Mouse (Mus musculus): ENCODE measurements at regions not wholly inside any gene's neighbourhood (a gene's known extent, or its start where the extent isn't known, plus 50 kb on each side); places are given as distances from the start of the nearest gene placed in this dataset.

DNA sequence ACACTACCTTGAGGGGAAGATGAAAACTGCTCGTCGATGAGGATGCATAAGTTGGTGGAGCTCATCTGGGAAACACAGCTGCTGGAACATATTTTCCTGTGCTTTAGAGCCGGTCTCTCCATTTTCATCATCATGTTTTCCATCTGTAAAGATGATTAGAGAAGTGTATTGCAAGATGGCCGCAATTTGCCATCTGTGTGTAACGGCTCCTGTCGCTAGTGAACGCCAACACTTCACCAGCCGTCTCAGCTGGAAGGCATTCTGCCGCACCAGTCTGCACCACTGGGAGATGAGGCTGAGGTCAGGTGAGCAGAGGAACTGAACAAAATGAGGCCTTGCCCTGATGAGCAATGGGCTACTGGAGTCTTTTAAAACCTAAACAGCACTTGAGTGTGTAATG lies 57.4 kb downstream of the Gm21962 start:
- DNase-seq (ENCODE audit: low read depth, low spot score) = no peak

DNA sequence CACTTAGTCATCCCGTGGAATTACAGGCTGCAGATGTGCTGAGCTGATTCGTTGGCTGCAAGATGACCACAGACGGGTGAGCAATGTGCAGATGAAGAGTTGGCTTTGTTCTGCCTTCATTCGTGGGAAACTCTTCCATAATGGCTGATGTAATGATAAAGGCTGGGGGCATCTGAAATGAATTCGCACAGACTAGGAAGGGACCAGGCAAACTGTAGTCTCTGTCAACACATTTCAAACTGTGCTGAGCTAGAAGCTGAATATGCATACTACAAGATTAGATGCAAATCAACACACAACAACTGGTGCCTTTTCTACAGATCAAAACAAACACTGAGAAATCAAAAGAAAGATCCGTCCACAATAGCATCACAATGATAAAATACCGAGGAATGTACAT lies 58.1 kb downstream of the Gm21962 start:
- no peak for DNase-seq (ENCODE audit: low read depth, low spot score)

GRCm38 (mm10) chr3:137737222-137737800 lies 66.0 kb downstream of the Gm21962 start:
- no peak for DNase-seq (ENCODE audit: low read depth, low spot score)

DNA sequence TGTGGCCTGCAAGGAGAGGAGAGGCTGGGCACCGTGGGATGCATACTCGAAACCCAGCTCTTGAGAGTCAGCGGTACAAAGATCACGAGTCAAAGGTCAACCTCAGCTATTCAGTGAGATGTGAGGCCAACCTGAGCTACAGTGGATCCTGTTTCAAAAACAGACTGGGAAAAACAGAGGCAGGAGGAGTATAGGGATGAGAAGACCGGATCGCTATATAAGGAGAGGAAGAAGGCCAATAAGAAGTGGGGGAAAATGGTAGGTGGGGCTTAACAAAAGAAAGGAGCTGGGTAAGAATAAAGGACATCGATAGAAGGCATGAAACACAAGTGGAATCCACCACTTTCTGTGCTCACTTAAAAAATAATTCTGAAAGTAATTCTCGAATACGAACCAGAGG lies 70.2 kb downstream of the Gm21962 start:
- DNase-seq (ENCODE audit: low read depth, low spot score) = no peak

DNA sequence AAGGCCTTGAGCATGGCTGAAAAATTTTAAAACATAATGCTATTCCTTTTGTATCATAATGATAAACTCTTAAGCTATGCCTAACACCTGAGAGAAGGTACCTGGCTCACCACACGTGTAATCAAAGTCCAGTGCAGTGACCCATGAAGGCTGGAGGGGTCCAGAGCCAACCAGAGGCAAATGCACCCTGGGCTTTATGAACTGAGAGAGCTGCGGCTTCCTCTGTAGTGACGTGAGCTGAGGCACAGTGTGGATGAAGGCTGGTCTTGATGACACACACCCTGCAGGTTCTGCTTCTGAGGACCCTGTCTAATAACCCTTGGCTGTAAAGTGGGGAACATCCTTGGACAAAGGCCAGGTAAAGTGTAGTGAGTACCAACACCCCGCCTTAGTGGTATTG lies 70.8 kb downstream of the Gm21962 start:
- DNase-seq (ENCODE audit: low read depth, low spot score) = no peak

DNA sequence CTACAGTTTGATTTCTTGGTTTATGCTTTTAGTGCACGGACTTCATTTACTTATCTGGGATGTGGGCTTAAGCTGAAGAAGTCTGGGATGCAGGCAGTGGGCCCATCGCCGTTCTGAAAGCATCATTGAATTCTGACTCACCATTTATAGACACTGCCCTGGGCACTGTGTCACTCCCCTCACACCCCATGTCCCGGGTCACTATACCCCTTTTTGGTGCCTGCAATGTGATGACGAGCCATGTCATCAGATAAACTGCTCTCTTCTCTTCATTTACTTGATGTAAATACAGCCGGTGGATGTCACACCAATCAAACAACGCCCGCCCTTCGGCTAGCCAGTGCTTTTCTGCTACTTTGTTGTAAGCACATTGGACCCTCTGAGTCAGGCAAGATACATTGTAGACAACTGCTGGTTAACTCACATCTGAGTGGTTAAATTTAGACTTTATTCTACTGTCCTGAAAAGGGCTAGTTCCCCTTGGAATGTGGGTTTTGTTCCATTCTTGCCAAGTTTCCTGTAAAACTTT lies 80.5 kb downstream of the Gm21962 start:
- DNase-seq (ENCODE audit: low read depth, low spot score) = no peak

DNA sequence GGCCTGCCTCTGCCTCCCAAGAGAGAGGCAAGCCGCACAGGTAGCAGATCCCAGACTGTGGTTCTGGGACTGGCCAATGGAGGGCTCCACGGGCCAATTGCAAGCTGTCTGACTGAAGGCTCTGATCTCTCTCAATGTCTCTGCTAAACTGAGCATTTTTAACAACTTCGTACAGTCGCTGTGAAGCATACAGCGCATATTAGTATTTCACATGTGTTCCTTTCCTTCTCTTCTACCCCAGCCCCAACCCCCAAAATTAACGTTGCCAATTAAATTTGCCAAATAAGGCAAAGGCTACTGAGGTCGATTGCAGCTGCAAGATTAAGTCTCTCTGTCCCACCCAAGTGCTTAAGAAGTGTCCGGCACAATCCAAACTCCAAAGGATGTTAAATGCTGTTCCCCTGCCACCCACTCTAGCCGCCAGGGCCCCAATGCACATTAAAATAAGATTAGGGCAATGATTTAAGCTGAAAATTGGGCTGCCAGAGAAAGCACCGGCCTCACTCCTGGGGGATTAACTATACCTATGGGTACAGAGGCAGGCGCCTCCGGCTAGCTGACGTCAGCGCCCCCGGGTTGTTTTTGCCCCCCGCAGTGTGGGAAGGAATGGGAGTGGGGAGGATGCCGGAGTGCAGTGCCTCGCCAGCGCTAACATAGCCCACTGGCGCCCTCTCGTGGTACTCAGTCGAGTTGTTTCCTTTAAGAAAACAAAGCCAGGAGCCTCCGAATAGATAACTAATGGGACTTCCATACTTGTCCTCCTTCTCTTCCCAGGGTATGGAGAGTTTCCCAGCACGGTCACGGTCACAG lies 81.3 kb downstream of the Gm21962 start:
- peak; percentile 82 for DNase-seq (ENCODE audit: low read depth, low spot score)

GRCm38 (mm10) chr3:137753257-137753654 lies 81.9 kb downstream of the Gm21962 start:
- no peak for DNase-seq (ENCODE audit: low read depth, low spot score)

- DNase-seq (ENCODE audit: low read depth, low spot score) = no peak
These were observed 84.1 kb downstream of the Gm21962 start for GRCm38 (mm10) chr3:137755391-137755790.

DNA sequence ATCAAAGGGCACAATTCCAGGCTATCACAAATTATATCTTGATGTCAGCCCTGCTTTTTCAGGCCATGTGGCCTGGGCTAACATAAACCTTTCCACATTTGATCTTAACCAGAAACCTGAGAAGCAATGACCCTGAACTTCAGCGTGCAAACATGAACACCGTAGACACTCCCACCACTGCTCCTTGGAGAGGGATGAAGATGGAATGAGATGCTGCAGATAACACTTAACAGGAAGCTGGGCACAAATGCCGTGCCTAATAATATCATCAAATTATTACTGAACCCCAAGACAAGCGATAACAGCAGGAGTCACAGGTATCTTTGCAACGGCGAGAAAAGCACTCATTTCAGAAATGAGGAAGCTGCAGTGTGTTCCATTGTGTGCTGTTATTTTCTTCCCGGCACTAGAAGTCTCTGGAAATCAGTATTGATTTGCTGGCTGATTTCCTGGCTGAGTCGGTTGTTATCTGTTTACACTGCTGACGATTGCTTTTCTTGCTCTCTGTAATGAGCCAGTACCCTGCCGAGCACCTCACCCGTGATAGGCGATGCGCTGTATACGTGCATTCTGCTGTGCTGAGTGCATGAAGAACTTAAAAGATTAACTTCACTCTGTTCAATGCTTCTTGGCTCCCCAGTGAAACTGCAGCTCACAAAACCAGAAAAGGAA lies 91.0 kb downstream of the Gm21962 start:
- DNase-seq (ENCODE audit: low read depth, low spot score) = no peak

- DNase-seq (ENCODE audit: low read depth, low spot score) = no peak
These were observed 92.1 kb downstream of the Gm21962 start for GRCm38 (mm10) chr3:137763406-137763805.

- DNase-seq (ENCODE audit: low read depth, low spot score) = no peak
These were observed 95.7 kb upstream of the H2afz start for GRCm38 (mm10) chr3:137768627-137769026.

GRCm38 (mm10) chr3:137775076-137775849 lies 89.0 kb upstream of the H2afz start:
- DNase-seq (ENCODE audit: low read depth, low spot score) = peak; percentile 44

DNA sequence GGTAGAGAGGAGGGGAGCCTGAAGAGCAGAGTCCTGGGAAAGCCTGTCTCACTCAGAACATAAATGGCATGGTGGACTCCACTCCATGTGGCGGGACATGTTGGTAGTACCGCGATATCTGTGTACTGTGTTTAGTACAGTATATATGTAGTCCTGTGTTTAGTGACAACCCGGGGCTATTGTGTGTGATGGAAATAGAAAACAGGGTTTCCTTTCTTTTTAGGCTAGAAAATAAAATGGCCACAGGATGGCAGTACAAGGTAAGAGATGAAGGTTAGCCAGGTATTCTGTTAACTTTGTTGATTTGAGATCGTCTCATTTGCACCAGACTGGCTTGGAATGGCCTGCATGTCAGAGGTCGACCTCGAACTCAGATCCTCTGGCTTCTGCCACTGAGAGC lies 86.2 kb upstream of the H2afz start:
- peak; percentile 82 for DNase-seq (ENCODE audit: low read depth, low spot score)

DNA sequence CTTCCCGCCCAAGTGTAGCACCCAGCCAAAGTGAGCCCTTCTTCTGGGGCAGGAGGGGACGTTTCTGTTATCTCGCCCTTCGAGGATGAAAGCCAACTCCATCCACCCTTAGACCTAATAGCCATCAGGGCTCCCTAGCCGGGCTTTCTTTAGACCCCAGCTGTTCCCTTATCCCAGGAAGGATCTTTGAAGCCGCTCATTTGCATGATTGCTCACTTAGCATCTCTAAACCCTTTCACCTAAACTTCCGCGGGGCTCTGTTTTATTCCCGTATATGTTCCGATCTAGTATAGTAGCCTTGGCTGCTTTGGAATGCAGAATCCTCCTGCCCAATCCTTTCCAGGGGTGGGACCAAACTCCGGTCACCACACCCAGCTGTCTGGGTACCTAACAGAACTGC lies 84.3 kb upstream of the H2afz start:
- no peak for DNase-seq (ENCODE audit: low read depth, low spot score)

- no peak for DNase-seq (ENCODE audit: low read depth, low spot score)
These were observed 81.5 kb upstream of the H2afz start for GRCm38 (mm10) chr3:137782836-137783235.

DNA sequence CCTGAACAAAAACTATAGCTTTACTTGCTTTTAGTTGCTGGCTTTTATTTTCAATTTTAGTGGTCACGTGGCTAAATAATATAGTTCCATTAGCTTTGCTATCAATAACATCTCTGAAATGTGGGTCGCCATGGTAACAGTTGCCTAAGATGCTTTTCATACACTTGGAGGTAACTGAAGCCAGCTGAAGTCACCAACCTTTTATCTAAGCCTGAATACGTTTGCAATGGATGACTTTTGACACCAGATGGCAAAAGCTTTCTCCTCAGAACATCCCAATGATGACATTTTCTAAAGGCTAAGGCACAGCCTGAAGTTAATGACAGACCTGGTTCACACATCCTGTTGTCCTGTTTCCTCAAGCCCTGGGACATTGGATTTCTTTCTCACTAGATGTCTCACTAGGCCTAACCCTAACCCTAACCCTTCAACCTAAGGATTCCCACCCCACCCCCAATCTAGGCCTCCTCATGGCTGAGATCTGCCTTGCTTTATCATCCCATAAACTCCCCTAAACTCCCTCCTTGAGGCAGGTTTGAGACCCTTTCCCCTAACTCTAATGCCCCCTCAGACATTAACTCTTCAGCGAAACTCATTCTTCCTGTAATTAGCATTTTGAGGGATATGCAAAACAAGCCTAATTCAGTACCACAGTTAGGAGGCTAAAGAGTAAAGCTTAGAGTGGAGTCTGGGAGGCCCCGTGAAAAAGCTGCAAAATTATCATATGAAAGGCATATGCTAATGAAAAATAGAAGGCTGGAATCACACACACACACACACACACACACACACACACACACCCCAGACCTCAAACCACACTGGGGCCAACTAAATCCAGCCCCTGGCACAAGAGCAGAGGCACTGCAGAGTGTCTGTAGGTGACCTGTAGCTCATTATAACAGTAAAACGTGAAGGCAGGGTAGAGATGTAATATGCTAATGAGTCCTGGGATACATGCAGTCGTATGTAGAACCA lies 80.1 kb upstream of the H2afz start:
- peak; percentile 77 for DNase-seq (ENCODE audit: low read depth, low spot score)

DNA sequence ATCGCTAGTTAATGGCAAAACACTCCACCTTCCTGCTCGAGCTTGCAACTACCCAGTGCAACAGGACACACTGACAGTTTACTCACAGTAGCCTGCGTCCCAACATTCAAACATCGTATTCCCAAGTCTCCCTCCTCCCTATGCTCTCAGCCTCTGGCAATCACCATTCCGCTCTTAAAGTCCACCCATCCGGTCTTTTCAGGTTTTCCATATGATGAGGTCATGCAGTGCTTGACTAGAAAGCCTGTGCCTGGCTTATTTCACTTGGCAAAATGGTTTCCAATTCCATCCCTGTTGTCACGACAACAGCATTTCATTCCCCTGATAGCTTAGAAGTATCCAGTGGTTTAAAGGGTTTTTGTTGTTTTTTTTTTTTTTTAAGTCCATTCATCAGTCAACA lies 79.1 kb upstream of the H2afz start:
- no peak for DNase-seq (ENCODE audit: low read depth, low spot score)

DNA sequence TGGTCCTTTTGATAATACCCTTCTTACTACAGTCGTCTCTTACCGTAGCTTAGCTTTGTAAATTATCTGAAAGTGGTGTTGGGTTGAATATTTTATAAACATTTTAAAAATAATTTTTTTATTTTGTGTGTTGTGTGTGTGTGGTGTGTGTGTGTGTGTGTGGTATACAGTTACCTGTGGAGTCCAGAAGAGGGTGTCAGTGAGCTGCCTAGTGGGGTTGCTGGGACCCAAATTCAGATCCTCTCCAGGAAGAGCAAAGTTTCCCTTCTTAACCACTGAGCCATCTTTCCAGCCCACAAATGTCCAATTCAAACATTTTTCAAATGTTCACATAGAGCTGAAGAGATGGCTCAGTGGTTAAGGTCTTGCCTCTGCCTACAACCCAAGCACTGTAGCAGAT lies 78.4 kb upstream of the H2afz start:
- DNase-seq (ENCODE audit: low read depth, low spot score) = no peak

GRCm38 (mm10) chr3:137789671-137790070 lies 74.6 kb upstream of the H2afz start:
- DNase-seq (ENCODE audit: low read depth, low spot score) = no peak

GRCm38 (mm10) chr3:137790340-137790739 lies 73.9 kb upstream of the H2afz start:
- DNase-seq (ENCODE audit: low read depth, low spot score) = no peak

Measured in CD4-positive, CD25-positive, alpha-beta regulatory T cell, adult 2 months (primary cell).